Mouse (Mus musculus): ENCODE results near the gene Gsta2. TPM values are rescaled to one million over a fixed set of nuclear protein-coding genes. Genes with fewer than 3 reads are reported as not detected.

Gsta2 gene
- 69.4 and 82.2 TPM in 2 replicates for polyA plus RNA-seq (2015; fragmentation: Nextera tagmentation; extraction: Ambion mirVana)

GRCm38 (mm10) chr9:78355611-78356010 lies at the start of gene Gsta2:
Gene Gsta2, minus strand, starts transcription at chr9:78355788.
- no peak for ATAC-seq (ENCODE audit: low FRiP score, low TSS enrichment)

GRCm38 (mm10) chr9:78401596-78401995 lies 46.0 kb upstream of the Gsta2 start:
- H3K36me3 ChIP-seq (ENCODE audit: control insufficient read depth, insufficient read depth, low read length): no peaks in the 10 kb centered on the region
- no peak for DNase-seq (ENCODE audit: low spot score)
- H3K4me1 ChIP-seq (replicated peaks; ENCODE audit: control insufficient read depth, insufficient read depth): no peaks in the 10 kb centered on the region
- no peak overlapping the region for H3K4me3 ChIP-seq (ENCODE audit: low read depth, low read length)
- H3K4me2 ChIP-seq (replicated peaks; ENCODE audit: low read depth): no peak overlapping the region
- WGBS: 88% methylated on average over 7 of the region's 7 CpGs
- TF ChIP-seq CTCF (IDR thresholded peaks at IDR 0.05; ENCODE audit: low read depth) (no peak), EP300 (optimal IDR thresholded peaks at IDR 0.05) (no peak)
- no peaks in the 10 kb centered on the region for H3K27me3 ChIP-seq (ENCODE audit: control insufficient read depth, insufficient read depth, low read length)
- no peaks in the 10 kb centered on the region for H3K9me3 ChIP-seq (ENCODE audit: control insufficient read depth, low read length)
- ATAC-seq (ENCODE audit: low FRiP score, low TSS enrichment): no peak
- H3K9ac ChIP-seq (ENCODE audit: low read length): no peak overlapping the region
- H3K27ac ChIP-seq (replicated peaks): no peak overlapping the region

More at GRCm38 (mm10) chr9:78355611-78356010, at the start of gene Gsta2:
- no peak for DNase-seq (ENCODE audit: low spot score)
- Histone ChIP-seq H3K4me3 (ENCODE audit: low read depth, low read length) (no peak within 1 kb of the TSS), H3K36me3 (ENCODE audit: control insufficient read depth, insufficient read depth, low read length) (no peaks in the 10 kb centered on the region), H3K27me3 (ENCODE audit: control insufficient read depth, insufficient read depth, low read length) (no peaks in the 10 kb centered on the region), H3K27ac (replicated peaks) (no peak within 1 kb of the TSS), H3K4me1 (replicated peaks; ENCODE audit: control insufficient read depth, insufficient read depth) (no peaks in the 10 kb centered on the region), H3K9ac (ENCODE audit: low read length) (no peak within 1 kb of the TSS), H3K4me2 (replicated peaks; ENCODE audit: low read depth) (no peak within 1 kb of the TSS), H3K9me3 (ENCODE audit: control insufficient read depth, low read length) (no peaks in the 10 kb centered on the region)
- WGBS: 88% methylated on average over 8 of the region's 8 CpGs
- TF ChIP-seq EP300 (optimal IDR thresholded peaks at IDR 0.05) (no peak), CTCF (IDR thresholded peaks at IDR 0.05; ENCODE audit: low read depth) (no peak)

GRCm38 (mm10) chr9:78400570-78400969 lies 45.0 kb upstream of the Gsta2 start:
- Histone ChIP-seq H3K27me3 (ENCODE audit: control insufficient read depth, insufficient read depth, low read length) (no peaks in the 10 kb centered on the region), H3K4me3 (ENCODE audit: low read depth, low read length) (no peak overlapping the region), H3K4me1 (replicated peaks; ENCODE audit: control insufficient read depth, insufficient read depth) (0 out of 2 replicates have a peak, but pooled peaks cover 2% of the 10 kb centered on the region), H3K36me3 (ENCODE audit: control insufficient read depth, insufficient read depth, low read length) (no peaks in the 10 kb centered on the region), H3K4me2 (replicated peaks; ENCODE audit: low read depth) (no peak overlapping the region), H3K9me3 (ENCODE audit: control insufficient read depth, low read length) (no peaks in the 10 kb centered on the region), H3K9ac (ENCODE audit: low read length) (no peak overlapping the region), H3K27ac (replicated peaks) (no peak overlapping the region)
- TF ChIP-seq CTCF (IDR thresholded peaks at IDR 0.05; ENCODE audit: low read depth): no peak
- TF ChIP-seq EP300 (optimal IDR thresholded peaks at IDR 0.05): no peak
- 44% methylated on average over 5 of the region's 5 CpGs for WGBS
- DNase-seq (ENCODE audit: low spot score) (no peak), ATAC-seq (ENCODE audit: low FRiP score, low TSS enrichment) (no peak)

GRCm38 (mm10) chr9:78396517-78396916 lies 40.9 kb upstream of the Gsta2 start:
- no peak overlapping the region for H3K9ac ChIP-seq (ENCODE audit: low read length)
- H3K36me3 ChIP-seq (ENCODE audit: control insufficient read depth, insufficient read depth, low read length): no peaks in the 10 kb centered on the region
- 0 out of 2 replicates have a peak, but pooled peaks cover 2% of the 10 kb centered on the region for H3K4me1 ChIP-seq (replicated peaks; ENCODE audit: control insufficient read depth, insufficient read depth)
- H3K9me3 ChIP-seq (ENCODE audit: control insufficient read depth, low read length): no peaks in the 10 kb centered on the region
- WGBS: 54% methylated on average over 9 of the region's 9 CpGs
- DNase-seq (ENCODE audit: low spot score) (no peak), ATAC-seq (ENCODE audit: low FRiP score, low TSS enrichment) (no peak)
- TF ChIP-seq EP300 (optimal IDR thresholded peaks at IDR 0.05) (no peak), CTCF (IDR thresholded peaks at IDR 0.05; ENCODE audit: low read depth) (no peak)
- H3K27me3 ChIP-seq (ENCODE audit: control insufficient read depth, insufficient read depth, low read length): no peaks in the 10 kb centered on the region
- H3K4me3 ChIP-seq (ENCODE audit: low read depth, low read length): peak overlapping the region; percentile 39; the same call in 1 of the 2 replicates
- peak overlapping the region; percentile 64 for H3K4me2 ChIP-seq (replicated peaks; ENCODE audit: low read depth)
- H3K27ac ChIP-seq (replicated peaks): no peak overlapping the region

GRCm38 (mm10) chr9:78395630-78396351 lies 40.2 kb upstream of the Gsta2 start, which contains the start of gene Ddx43:
Gene Ddx43, plus strand, starts transcription at chr9:78395777.
- Histone ChIP-seq H3K4me3 (ENCODE audit: low read depth, low read length) (peak within 1 kb of the TSS; percentile 39), H3K4me1 (replicated peaks; ENCODE audit: control insufficient read depth, insufficient read depth) (0 out of 2 replicates have a peak, but pooled peaks cover 2% of the 10 kb centered on the region), H3K9ac (ENCODE audit: low read length) (peak within 1 kb of the TSS; percentile 27; the same call in 1 of the 2 replicates), H3K27ac (replicated peaks) (no peak within 1 kb of the TSS), H3K36me3 (ENCODE audit: control insufficient read depth, insufficient read depth, low read length) (no peaks in the 10 kb centered on the region), H3K27me3 (ENCODE audit: control insufficient read depth, insufficient read depth, low read length) (no peaks in the 10 kb centered on the region), H3K9me3 (ENCODE audit: control insufficient read depth, low read length) (no peaks in the 10 kb centered on the region), H3K4me2 (replicated peaks; ENCODE audit: low read depth) (peak within 1 kb of the TSS; percentile 64)
- 2% methylated on average over 79 of the region's 93 CpGs for WGBS
- ATAC-seq (ENCODE audit: low FRiP score, low TSS enrichment) (peak; percentile 73), DNase-seq (ENCODE audit: low spot score) (peak; percentile 66)
- TF ChIP-seq CTCF (IDR thresholded peaks at IDR 0.05; ENCODE audit: low read depth) (no peak), EP300 (optimal IDR thresholded peaks at IDR 0.05) (no peak)

- no peaks in the 10 kb centered on the region for H3K27me3 ChIP-seq (ENCODE audit: control insufficient read depth, insufficient read depth, low read length)
- peak overlapping the region; percentile 39 for H3K4me3 ChIP-seq (ENCODE audit: low read depth, low read length)
- TF ChIP-seq CTCF (IDR thresholded peaks at IDR 0.05; ENCODE audit: low read depth) (no peak), EP300 (optimal IDR thresholded peaks at IDR 0.05) (no peak)
Observed at GRCm38 (mm10) chr9:78395244-78395629, 39.6 kb upstream of the Gsta2 start.

More at GRCm38 (mm10) chr9:78395244-78395629, 39.6 kb upstream of the Gsta2 start:
- H3K9ac ChIP-seq (ENCODE audit: low read length): no peak overlapping the region
- 24% methylated on average over 11 of the region's 11 CpGs for WGBS
- no peaks in the 10 kb centered on the region for H3K36me3 ChIP-seq (ENCODE audit: control insufficient read depth, insufficient read depth, low read length)
- DNase-seq (ENCODE audit: low spot score) (no peak), ATAC-seq (ENCODE audit: low FRiP score, low TSS enrichment) (no peak)
- H3K4me2 ChIP-seq (replicated peaks; ENCODE audit: low read depth): peak overlapping the region; percentile 64; the same call in 1 of the 2 replicates
- H3K9me3 ChIP-seq (ENCODE audit: control insufficient read depth, low read length): no peaks in the 10 kb centered on the region
- H3K27ac ChIP-seq (replicated peaks): no peak overlapping the region
- H3K4me1 ChIP-seq (replicated peaks; ENCODE audit: control insufficient read depth, insufficient read depth): 0 out of 2 replicates have a peak, but pooled peaks cover 2% of the 10 kb centered on the region
